Mouse (Mus musculus): ENCODE data around the gene Tsr1.

DNA sequence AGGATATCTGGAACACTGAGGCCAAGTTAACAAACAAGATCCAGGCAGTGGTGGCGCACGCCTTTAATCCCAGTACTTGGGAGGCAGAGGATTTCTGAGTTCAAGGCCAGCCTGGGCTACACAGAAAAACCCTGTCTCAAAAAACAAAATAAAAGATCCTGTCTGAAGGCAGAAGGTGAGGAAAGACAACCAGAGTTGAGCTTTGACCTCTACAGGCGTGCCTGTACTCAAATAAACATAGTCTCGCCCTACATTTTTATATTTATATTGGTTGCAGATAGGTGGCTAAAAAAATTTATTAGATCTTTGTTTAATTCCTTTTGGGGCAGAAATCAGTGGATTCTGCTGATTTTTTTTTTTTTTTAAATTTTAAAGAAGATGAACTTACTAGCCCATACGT is 4.5 kb downstream of the Tsr1 start:
- TF ChIP-seq CTCF (conservative IDR thresholded peaks at IDR 0.05; ENCODE audit: low read length) (no peak), POU5F1 (IDR thresholded peaks at IDR 0.05; ENCODE audit: borderline replicate concordance, low read length) (no peak)

Data from E14TG2a.4 (cell line).